Mouse (Mus musculus) heart, postnatal 0 days (tissue): ENCODE results near the gene Ncor2. TPM values are rescaled to one million over a fixed set of nuclear protein-coding genes. Genes with fewer than 3 reads are reported as not detected.

Experiments
- ATAC-seq: fragments of 200-750 bp; cut with Nextera tagmentation; 2 replicates; pipeline ENCODE4 v1.8.0; 2017; ENCODE audit warnings: low read depth, moderate number of reproducible peaks, moderate library complexity; ENCODE audit not compliant: insufficient read depth
- DNase-seq: peaks from one replicate; pipeline ENCODE4 v3.0.0-alpha.2; 2016; ENCODE audit warnings: low spot score
- H3K27ac ChIP-seq: fragments of 300-500 bp; sonication (generic); 2 replicates; pipeline ENCODE4 v1.5.1; 2014; ENCODE audit warnings: low read depth, mild to moderate bottlenecking
- H3K27me3 ChIP-seq: fragments of 300-500 bp; sonication (generic); 2 replicates; pipeline ENCODE4 v1.6.1; 2014; ENCODE audit warnings: low read length, mixed read lengths; ENCODE audit not compliant: control insufficient read depth, insufficient read depth
- H3K36me3 ChIP-seq: fragments of 300-500 bp; sonication (generic); replicated peaks from 2 replicates; pipeline ENCODE4 v1.6.1; 2014; ENCODE audit warnings: low read length, mixed read lengths; ENCODE audit not compliant: control insufficient read depth, insufficient read depth
- H3K4me1 ChIP-seq: fragments of 300-500 bp; sonication (generic); 2 replicates; pipeline ENCODE4 v1.6.1; 2014; ENCODE audit warnings: antibody characterized with exemption; ENCODE audit not compliant: control insufficient read depth, insufficient read depth
- H3K4me2 ChIP-seq: fragments of 300-500 bp; sonication (generic); 2 replicates; pipeline ENCODE4 v1.6.1; 2014; ENCODE audit warnings: low read depth, mild to moderate bottlenecking, low read length, moderate library complexity
- H3K4me3 ChIP-seq: fragments of 300-500 bp; sonication (generic); 2 replicates; pipeline ENCODE4 v1.5.1; 2014; ENCODE audit warnings: low read depth, low read length
- H3K9ac ChIP-seq: fragments of 300-500 bp; sonication (generic); replicated peaks from 2 replicates; pipeline ENCODE4 v1.6.1; 2014; ENCODE audit warnings: low read depth, low read length, mixed read lengths
- H3K9me3 ChIP-seq: fragments of 300-500 bp; sonication (generic); replicated peaks from 2 replicates; pipeline ENCODE4 v1.6.1; 2016; ENCODE audit warnings: low read length; ENCODE audit not compliant: control insufficient read depth
- CTCF ChIP-seq: IDR thresholded peaks from 2 replicates; pipeline ENCODE4 v1.5.1; 2016; ENCODE audit warnings: antibody characterized with exemption, control low read depth, low read depth
- EP300 ChIP-seq: IDR thresholded peaks from 2 replicates; pipeline ENCODE4 v1.6.1; 2016; ENCODE audit warnings: antibody characterized with exemption, low read depth
- WGBS: fragments of 180-500 bp; shearing (Covaris S2); extraction: QIAGEN DNeasy Blood & Tissue Kit; methylation state at CpG from one replicate; pipeline ENCODE4 v1.1.7; 2014; 5-methylcytosine and 5-hydroxymethylcytosine counted together
- polyA plus RNA-seq: library from polyadenylated mRNA; unstranded; fragments of >200 nt; fragmentation: Nextera tagmentation; extraction: Ambion mirVana; gene quantifications from 2 replicates; pipeline ENCODE4 v1.2.1, GENCODE M21; 2015
- total RNA-seq: library from RNA; depleted of rRNA; stranded (reverse); fragments of >200 nt; gene quantifications from 2 replicates; pipeline ENCODE4 v1.2.3, GENCODE M21; 2014; ENCODE audit warnings: low replicate concordance

Gene Ncor2
- total and polyA plus RNA-seq, 2 experiments from 2014 or later = 15.5 to 73.8 TPM

DNA sequence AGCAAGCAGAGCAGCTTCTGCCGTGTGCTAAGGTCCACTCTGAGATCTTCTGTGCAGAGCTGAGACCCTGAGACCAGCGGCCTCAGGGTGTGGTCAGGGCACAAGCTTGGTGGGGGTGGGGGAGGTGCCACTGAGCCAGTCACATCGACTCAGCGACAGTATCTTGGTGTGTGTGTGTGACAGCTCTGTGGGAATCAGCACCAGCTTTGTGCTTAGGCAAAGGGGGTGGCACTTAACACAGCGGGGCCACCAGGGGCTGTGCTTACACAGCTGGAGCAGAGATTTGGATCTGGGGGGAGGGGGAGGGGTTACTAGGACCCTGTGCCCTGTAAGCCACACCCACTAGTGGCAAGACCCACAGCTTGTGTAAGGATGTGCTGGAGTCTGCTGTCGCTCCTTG, 75.6 kb downstream of the Ncor2 start:
- no peaks in the 10 kb centered on the region for H3K9me3 ChIP-seq
- no peak overlapping the region for H3K4me2 ChIP-seq
- 40% methylated on average over 6 of the region's 6 CpGs for WGBS
- no peak overlapping the region for H3K4me3 ChIP-seq
- no peak for TF ChIP-seq CTCF
- no peak for TF ChIP-seq EP300
- no peak overlapping the region for H3K9ac ChIP-seq
- peaks cover 17% of the 10 kb centered on the region; the same call in 1 of the 2 replicates for H3K4me1 ChIP-seq
- peaks cover 45% of the 10 kb centered on the region for H3K36me3 ChIP-seq
- H3K27me3 ChIP-seq = no peaks in the 10 kb centered on the region
- no peak overlapping the region for H3K27ac ChIP-seq
- DNase-seq = no peak
- no peak for ATAC-seq

DNA sequence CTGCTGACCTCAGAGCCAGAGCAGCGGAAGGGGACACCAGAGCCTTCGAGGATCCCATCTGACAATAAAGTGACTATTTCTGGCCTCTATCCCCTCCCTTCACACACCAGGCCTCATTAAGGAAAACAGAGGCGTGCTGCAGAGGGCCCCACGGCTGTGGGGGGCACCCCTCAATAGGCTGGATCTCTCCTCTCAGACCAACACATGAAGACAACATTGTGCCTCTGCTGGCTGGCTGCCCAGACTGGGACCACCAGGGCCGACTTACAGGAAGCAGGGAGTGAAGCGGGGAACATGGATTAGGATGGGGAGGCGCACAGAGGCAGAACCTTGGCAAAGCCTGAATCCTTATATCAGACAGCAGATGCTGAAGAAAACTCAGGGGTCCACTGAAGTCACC, 76.1 kb downstream of the Ncor2 start:
- H3K4me3 ChIP-seq = no peak overlapping the region
- H3K36me3 ChIP-seq = peaks cover 45% of the 10 kb centered on the region
- H3K4me2 ChIP-seq = no peak overlapping the region
- peaks cover 17% of the 10 kb centered on the region; the same call in 1 of the 2 replicates for H3K4me1 ChIP-seq
- ATAC-seq (no peak), DNase-seq (no peak)
- H3K9ac ChIP-seq = no peak overlapping the region
- no peak for TF ChIP-seq EP300
- TF ChIP-seq CTCF = no peak
- 48% methylated on average over 7 of the region's 7 CpGs for WGBS
- no peaks in the 10 kb centered on the region for H3K9me3 ChIP-seq
- H3K27me3 ChIP-seq = no peaks in the 10 kb centered on the region
- H3K27ac ChIP-seq = 0 out of 2 replicates have a peak overlapping the region, but pooled peaks have one; percentile 34

GRCm38 (mm10) chr5:125102352-125102751, 76.7 kb downstream of the Ncor2 start:
- H3K27ac ChIP-seq = 0 out of 2 replicates have a peak overlapping the region, but pooled peaks have one; percentile 34
- H3K4me3 ChIP-seq = no peak overlapping the region
- H3K36me3 ChIP-seq = peaks cover 50% of the 10 kb centered on the region
- peaks cover 17% of the 10 kb centered on the region; the same call in 1 of the 2 replicates for H3K4me1 ChIP-seq
- H3K27me3 ChIP-seq = no peaks in the 10 kb centered on the region
- no peaks in the 10 kb centered on the region for H3K9me3 ChIP-seq
- H3K9ac ChIP-seq = no peak overlapping the region
- 40% methylated on average over 8 of the region's 8 CpGs for whole genome bisulfite sequencing
- ATAC-seq = no peak
- DNase-seq = no peak
- H3K4me2 ChIP-seq = no peak overlapping the region
- TF ChIP-seq CTCF (no peak), EP300 (no peak)

GRCm38 (mm10) chr5:125099785-125100350, 79.2 kb downstream of the Ncor2 start:
- Histone ChIP-seq H3K4me3 (no peak overlapping the region), H3K4me1 (peaks cover 17% of the 10 kb centered on the region; the same call in 1 of the 2 replicates), H3K4me2 (no peak overlapping the region), H3K9ac (no peak overlapping the region), H3K27ac (no peak overlapping the region), H3K36me3 (peaks cover 49% of the 10 kb centered on the region), H3K9me3 (no peaks in the 10 kb centered on the region), H3K27me3 (no peaks in the 10 kb centered on the region)
- no peak for TF ChIP-seq EP300
- TF ChIP-seq CTCF = no peak
- ATAC-seq (no peak), DNase-seq (no peak)
- 87% methylated on average over 5 of the region's 5 CpGs for WGBS

DNA sequence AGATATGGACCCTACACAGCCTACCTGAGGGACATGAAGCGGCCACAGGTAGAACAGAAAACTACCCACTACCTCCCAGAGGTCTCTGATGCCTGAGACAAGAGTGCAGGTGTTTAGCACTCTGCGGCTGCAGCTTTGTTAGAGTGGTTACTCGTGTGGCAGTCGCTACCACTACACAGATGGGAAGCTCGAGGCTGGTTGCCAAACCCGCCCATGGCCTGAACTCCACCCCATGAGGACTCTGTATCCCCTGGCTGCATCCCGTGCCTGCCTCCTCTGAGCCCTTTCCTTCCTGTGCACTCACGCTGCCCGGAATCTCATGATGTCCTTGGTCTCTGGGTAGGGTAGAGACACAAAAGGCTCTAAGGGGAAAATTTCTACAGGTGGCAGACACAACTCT, 80.3 kb downstream of the Ncor2 start:
- ATAC-seq (no peak), DNase-seq (no peak)
- Histone ChIP-seq H3K27ac (no peak overlapping the region), H3K9ac (no peak overlapping the region), H3K27me3 (no peaks in the 10 kb centered on the region), H3K4me2 (no peak overlapping the region), H3K4me1 (peaks cover 18% of the 10 kb centered on the region; the same call in 1 of the 2 replicates), H3K9me3 (no peaks in the 10 kb centered on the region), H3K4me3 (no peak overlapping the region), H3K36me3 (peaks cover 45% of the 10 kb centered on the region)
- WGBS = 82% methylated on average over 9 of the region's 9 CpGs
- TF ChIP-seq CTCF (no peak), EP300 (no peak)

- Histone ChIP-seq H3K4me1 (peaks cover 4% of the 10 kb centered on the region; the same call in 1 of the 2 replicates), H3K27ac (no peak overlapping the region), H3K27me3 (no peaks in the 10 kb centered on the region), H3K4me3 (no peak overlapping the region), H3K9me3 (no peaks in the 10 kb centered on the region), H3K9ac (no peak overlapping the region), H3K4me2 (no peak overlapping the region), H3K36me3 (peaks cover 45% of the 10 kb centered on the region)
- no peak for ATAC-seq
- WGBS = 62% methylated on average over 11 of the region's 11 CpGs
- no peak for TF ChIP-seq CTCF
- no peak for TF ChIP-seq EP300
- no peak for DNase-seq
Observed at GRCm38 (mm10) chr5:125096368-125096767, 82.7 kb downstream of the Ncor2 start.
